In the genomic region with DNA sequence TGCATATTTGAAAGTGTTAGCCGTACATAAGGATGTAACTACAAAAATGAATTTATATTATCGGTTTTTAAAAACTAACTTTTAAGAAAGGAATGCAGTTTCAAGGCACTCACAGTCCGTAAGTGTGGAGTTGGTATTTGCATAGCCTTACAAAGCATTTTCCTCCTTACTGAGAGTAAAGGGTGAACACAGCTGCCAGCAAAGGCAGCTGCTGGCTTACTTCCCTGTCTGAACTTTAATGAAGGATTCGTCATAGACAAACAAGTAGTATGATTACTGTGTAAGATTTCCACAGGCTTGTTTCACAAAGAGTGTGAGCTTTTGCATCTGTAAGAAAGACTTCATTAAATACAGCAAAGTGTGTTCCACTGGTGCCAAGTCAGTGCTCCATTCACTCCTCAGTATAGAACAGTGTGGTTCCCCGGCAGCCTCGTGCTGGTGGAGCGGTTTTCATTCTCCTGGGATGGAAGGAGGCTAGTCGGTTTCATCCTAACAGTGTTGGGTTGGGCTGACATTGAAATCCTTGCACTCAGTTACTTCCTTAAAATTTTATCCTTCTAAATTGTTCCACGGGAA, we compare ENCODE assay signal across 26 mouse cellular contexts. TPM values are rescaled to one million over a fixed set of nuclear protein-coding genes. Genes with fewer than 3 reads are reported as not detected.
DNase-seq lines count a peak whose midpoint lies in the region; ATAC-seq lines count a peak whose summit lies in the region.
"Had no signal": no experiment of that assay in that cellular context is flagged by ENCODE, and none has a peak within 500 bp of the region (broad histone marks: within the 10 kb centered on the region; RNA-seq: fewer than 3 reads in every experiment).

No protein-coding gene starts in this region.

- H3K4me1 ChIP-seq in forebrain, embryonic 13.5 days: no peaks in the 10 kb centered on the region
- no peaks in the 10 kb centered on the region for H3K4me1 ChIP-seq in forebrain, embryonic 10.5 days
- no peaks in the 10 kb centered on the region for H3K4me1 ChIP-seq in forebrain, embryonic 16.5 days (replicated peaks; ENCODE audit: control insufficient read depth, insufficient read depth, low read length)
- H3K4me1 ChIP-seq: embryonic facial prominence, embryonic 12.5 days; heart, embryonic 13.5 days; lung, embryonic 15.5 days; midbrain, embryonic 12.5 days; neural tube, embryonic 13.5 days had no signal

- H3K9ac ChIP-seq in forebrain, embryonic 13.5 days: no peak overlapping the region
- H3K9ac ChIP-seq in forebrain, embryonic 16.5 days (replicated peaks; ENCODE audit: low read depth, low read length): no peak overlapping the region
- H3K9ac ChIP-seq: embryonic facial prominence, embryonic 12.5 days; heart, embryonic 13.5 days; hindbrain, embryonic 14.5 days; liver, embryonic 14.5 days; lung, embryonic 15.5 days; midbrain, embryonic 12.5 days; neural tube, embryonic 13.5 days had no signal

- no peak overlapping the region for H3K4me2 ChIP-seq in forebrain, embryonic 13.5 days
- H3K4me2 ChIP-seq in forebrain, embryonic 16.5 days (ENCODE audit: low read length): no peak overlapping the region
- H3K4me2 ChIP-seq: embryonic facial prominence, embryonic 12.5 days; heart, embryonic 13.5 days; hindbrain, embryonic 14.5 days; lung, embryonic 15.5 days; midbrain, embryonic 12.5 days; neural tube, embryonic 13.5 days had no signal

- H3K36me3 ChIP-seq in forebrain, embryonic 13.5 days (ENCODE audit: poor library complexity, severe bottlenecking): peaks cover 74% of the 10 kb centered on the region
- peaks cover 87% of the 10 kb centered on the region for H3K36me3 ChIP-seq in forebrain, embryonic 10.5 days (replicated peaks)
- peaks cover 16% of the 10 kb centered on the region for H3K36me3 ChIP-seq in forebrain, embryonic 16.5 days (ENCODE audit: control insufficient read depth, insufficient read depth)

- DNase-seq in forebrain, embryonic 10.5 days (ENCODE audit: extremely low spot score, low spot score): no peak
- peak; percentile 14 to 37 for DNase-seq in lung, adult 18-20 months
- no peak for DNase-seq in lung, postnatal 14 days
- no peak for DNase-seq in cerebellum, postnatal 14 days
- no peak for DNase-seq in B cell, adult 2 months
- DNase-seq: cerebellum, adult 8-10 months; cerebellum, postnatal 36 days; gastrocnemius, postnatal 25 days; heart, postnatal 10 days; kidney, adult 9 months; kidney, postnatal 14 days; layer of hippocampus, adult 9-11 months; liver; thymus, adult 2 months; thymus, postnatal 36 days had no signal

- H3K27me3 ChIP-seq in forebrain, embryonic 13.5 days: no peaks in the 10 kb centered on the region
- H3K27me3 ChIP-seq in forebrain, embryonic 10.5 days (ENCODE audit: poor library complexity, severe bottlenecking): no peaks in the 10 kb centered on the region
- H3K27me3 ChIP-seq in forebrain, embryonic 16.5 days (replicated peaks; ENCODE audit: control insufficient read depth, insufficient read depth, low read length): no peaks in the 10 kb centered on the region
- H3K27me3 ChIP-seq: embryonic facial prominence, embryonic 12.5 days; heart, embryonic 13.5 days; lung, embryonic 15.5 days; midbrain, embryonic 12.5 days; neural tube, embryonic 13.5 days had no signal

- H3K4me3 ChIP-seq in forebrain, embryonic 13.5 days: no peak overlapping the region
- H3K4me3 ChIP-seq in forebrain, embryonic 10.5 days: no peak overlapping the region
- no peak overlapping the region for H3K4me3 ChIP-seq in forebrain, embryonic 16.5 days (replicated peaks; ENCODE audit: low read length)
- H3K4me3 ChIP-seq: embryonic facial prominence, embryonic 12.5 days; heart, embryonic 13.5 days; lung, embryonic 15.5 days; midbrain, embryonic 12.5 days; neural tube, embryonic 13.5 days had no signal

- 90% methylated on average over 9 of the region's 9 CpGs for WGBS in forebrain, embryonic 13.5 days
- 92% methylated on average over 9 of the region's 9 CpGs for WGBS in forebrain, embryonic 10.5 days
- 73% methylated on average over 9 of the region's 9 CpGs for WGBS in forebrain, embryonic 16.5 days

- peak; percentile 48; the same call in 1 of the 2 replicates for ATAC-seq in forebrain, embryonic 13.5 days
- peak; percentile 79 for ATAC-seq in forebrain, embryonic 16.5 days
- ATAC-seq: CD4-positive, CD25-positive, alpha-beta regulatory T cell, adult 4 months; intestine, postnatal 0 days had no signal

- H3K9me3 ChIP-seq in forebrain, embryonic 13.5 days (replicated peaks): no peaks in the 10 kb centered on the region
- H3K9me3 ChIP-seq in forebrain, embryonic 10.5 days: no peaks in the 10 kb centered on the region
- no peaks in the 10 kb centered on the region for H3K9me3 ChIP-seq in forebrain, embryonic 16.5 days (ENCODE audit: control insufficient read depth, low read length)
- H3K9me3 ChIP-seq: embryonic facial prominence, embryonic 12.5 days; heart, embryonic 13.5 days; lung, embryonic 15.5 days; midbrain, embryonic 12.5 days; neural tube, embryonic 13.5 days had no signal

- no peak overlapping the region for H3K27ac ChIP-seq in forebrain, embryonic 13.5 days
- H3K27ac ChIP-seq in forebrain, embryonic 10.5 days: no peak overlapping the region
- H3K27ac ChIP-seq in forebrain, embryonic 16.5 days (ENCODE audit: low read length): no peak overlapping the region
- H3K27ac ChIP-seq: embryonic facial prominence, embryonic 12.5 days; heart, embryonic 13.5 days; hindbrain, embryonic 14.5 days; liver, embryonic 14.5 days; lung, embryonic 15.5 days; midbrain, embryonic 12.5 days; neural tube, embryonic 13.5 days had no signal

RNA-seq across cellular contexts. Expression of gene Traf6, which starts 12.1 kb away (rescaled TPM):
- 10.4 and 12.2 TPM in 2 replicates for polyA plus RNA-seq in forebrain, embryonic 13.5 days (2015; fragmentation: Nextera tagmentation; extraction: Ambion mirVana)
- polyA plus RNA-seq in forebrain, embryonic 10.5 days (2016; fragmentation: Nextera tagmentation; extraction: Ambion mirVana): 17.9 and 18.5 TPM in 2 replicates
- 9.7 and 13.7 TPM in 2 replicates for polyA plus RNA-seq in forebrain, embryonic 16.5 days (2015; fragmentation: Nextera tagmentation; extraction: Ambion mirVana)

RNA-seq across cellular contexts. Expression of gene B230118H07Rik, which starts 41.0 kb away (rescaled TPM):
- polyA plus RNA-seq in forebrain, embryonic 13.5 days (2015; fragmentation: Nextera tagmentation; extraction: Ambion mirVana): 53.6 and 59.0 TPM in 2 replicates
- polyA plus RNA-seq in forebrain, embryonic 10.5 days (2016; fragmentation: Nextera tagmentation; extraction: Ambion mirVana): 61.3 and 65.8 TPM in 2 replicates
- 44.1 and 44.4 TPM in 2 replicates for polyA plus RNA-seq in forebrain, embryonic 16.5 days (2015; fragmentation: Nextera tagmentation; extraction: Ambion mirVana)

RNA-seq across cellular contexts. Expression of gene Rag1, which starts 41.0 kb away (rescaled TPM):
- polyA plus RNA-seq in forebrain, embryonic 13.5 days (2015; fragmentation: Nextera tagmentation; extraction: Ambion mirVana): 0.06 and 0.08 TPM in 2 replicates
- polyA plus RNA-seq in forebrain, embryonic 10.5 days (2016; fragmentation: Nextera tagmentation; extraction: Ambion mirVana): not detected in 2 replicates
- polyA plus RNA-seq in forebrain, embryonic 16.5 days (2015; fragmentation: Nextera tagmentation; extraction: Ambion mirVana): 0.05 and 0.07 TPM in 2 replicates
- polyA plus RNA-seq: CD4-positive, CD25-positive, alpha-beta regulatory T cell, adult 4 months; intestine, postnatal 0 days had no signal

Comparison
In these comparisons a context has a peak if more than half of its experiments do, and no peak if none do; other contexts are left out.
1. DNase-seq: peak in lung, adult 18-20 months (2 of 2); none in forebrain, embryonic 10.5 days (single experiment), lung, postnatal 14 days (single experiment), cerebellum, postnatal 14 days (0 of 2) and B cell, adult 2 months (0 of 2).